14 mouse cellular contexts compared by ENCODE assay signal in genomic region chr3:78077275-78077674, GRCm38 (mm10).
"Had no signal": no experiment of that assay in that cellular context is flagged by ENCODE, and none has a peak within 500 bp of the region (broad histone marks: within the 10 kb centered on the region; RNA-seq: fewer than 3 reads in every experiment).

No protein-coding gene starts in this region.

- DNase-seq: forebrain, postnatal 0 days; gastrocnemius, postnatal 14 days; gastrocnemius, postnatal 36 days; heart, adult 2 months; heart, postnatal 14 days; heart, postnatal 36 days; kidney, adult 11 months; kidney, adult 2 months; kidney, adult 9 months; kidney, postnatal 14 days; kidney, postnatal 36 days; layer of hippocampus, adult 9-11 months; layer of hippocampus, postnatal 36 days; left cerebral cortex, postnatal 4 days had no signal
